Mouse (Mus musculus) large intestine, adult 2 months (tissue): ENCODE data around the gene Gm11639. TPM values are rescaled to one million over a fixed set of nuclear protein-coding genes. Genes with fewer than 3 reads are reported as not detected.
A peak's percentile ranks its signal among the peaks of the same experiment; 100 is the strongest.
"Not testable (repeated sequence)": the region's sequence is repeated elsewhere in the genome, so short reads cannot be mapped to it uniquely, and the experiment has no call there.

Experiments
- DNase-seq: peaks from one replicate; pipeline ENCODE4 v3.0.0-alpha.2; 2012; ENCODE audit warnings: low read depth, low spot score
- WGBS: fragments of 180-500 bp; shearing (Covaris S2); methylation state at CpG from one replicate; pipeline ENCODE4 v1.1.7; 2018; 5-methylcytosine and 5-hydroxymethylcytosine counted together
- polyA plus RNA-seq: library from polyadenylated mRNA; depleted of rRNA; stranded (reverse); fragments of >200 nt; gene quantifications from 2 replicates; pipeline ENCODE4 v1.2.3, GENCODE M21; 2012

Gene Gm11639
- polyA plus RNA-seq, 1 experiment: not detected

- DNase-seq: no peak
- 75% methylated on average over 6 of the region's 6 CpGs for WGBS
Observed at GRCm38 (mm10) chr11:105030229-105030628, 344.7 kb downstream of the Gm11639 start.

- 53% methylated on average over 2 of the region's 2 CpGs for WGBS
Observed at GRCm38 (mm10) chr11:105031103-105031502, 345.6 kb downstream of the Gm11639 start.

GRCm38 (mm10) chr11:105035081-105035480 is 349.6 kb downstream of the Gm11639 start:
- 85% methylated on average over 1 of the region's 1 CpGs for WGBS
- no peak for DNase-seq

More at GRCm38 (mm10) chr11:105031103-105031502, 345.6 kb downstream of the Gm11639 start:
- DNase-seq: no peak

- no peak for DNase-seq
- whole genome bisulfite sequencing: 86% methylated on average over 5 of the region's 5 CpGs
Observed at GRCm38 (mm10) chr11:105063292-105063691, 377.8 kb downstream of the Gm11639 start, which contains the start of gene Efcab3. Efcab3 (plus strand) TSS chr11:105063592.

GRCm38 (mm10) chr11:105112448-105112847 is 426.9 kb downstream of the Gm11639 start:
- not testable (repeated sequence) for DNase-seq
- WGBS: 74% methylated on average over 22 of the region's 22 CpGs

- WGBS: 88% methylated on average over 7 of the region's 7 CpGs
Observed at GRCm38 (mm10) chr11:105117814-105118213, 432.3 kb downstream of the Gm11639 start.

GRCm38 (mm10) chr11:105120551-105121061 is 435.1 kb downstream of the Gm11639 start:
- WGBS: 27% methylated on average over 4 of the region's 4 CpGs
- no peak for DNase-seq

More at GRCm38 (mm10) chr11:105117814-105118213, 432.3 kb downstream of the Gm11639 start:
- no peak for DNase-seq

GRCm38 (mm10) chr11:105121792-105122191 is 436.3 kb downstream of the Gm11639 start:
- 70% methylated on average over 5 of the region's 5 CpGs for WGBS
- not testable (repeated sequence) for DNase-seq

GRCm38 (mm10) chr11:105123986-105124385 is 438.5 kb downstream of the Gm11639 start:
- 5% methylated on average over 9 of the region's 9 CpGs for WGBS
- peak; percentile 28 for DNase-seq

- peak; percentile 58 for DNase-seq
- 2% methylated on average over 37 of the region's 38 CpGs for WGBS
Observed at GRCm38 (mm10) chr11:105125735-105126519, 440.4 kb downstream of the Gm11639 start, which contains the start of gene Mettl2. Mettl2 (plus strand) TSS chr11:105126425.

GRCm38 (mm10) chr11:105126520-105127029 is 441.1 kb downstream of the Gm11639 start:
- no peak for DNase-seq
- WGBS: under 1% methylated on average over 49 of the region's 49 CpGs

- no peak for DNase-seq
- WGBS: 87% methylated on average over 7 of the region's 7 CpGs
Observed at GRCm38 (mm10) chr11:105135692-105136091, 450.2 kb downstream of the Gm11639 start.

- DNase-seq: not testable (repeated sequence)
- 94% methylated on average over 2 of the region's 2 CpGs for WGBS
Observed at GRCm38 (mm10) chr11:105137255-105137654, 451.7 kb downstream of the Gm11639 start.

GRCm38 (mm10) chr11:105140512-105140911 is 455.0 kb downstream of the Gm11639 start:
- WGBS: 97% methylated on average over 7 of the region's 8 CpGs

GRCm38 (mm10) chr11:105141115-105141514 is 455.6 kb downstream of the Gm11639 start:
- no peak for DNase-seq
- 93% methylated on average over 5 of the region's 5 CpGs for WGBS

More at GRCm38 (mm10) chr11:105140512-105140911, 455.0 kb downstream of the Gm11639 start:
- DNase-seq: not testable (repeated sequence)

- DNase-seq: no peak
Observed at GRCm38 (mm10) chr11:105143564-105143963, 458.1 kb downstream of the Gm11639 start.

- DNase-seq: no peak
- 78% methylated on average over 3 of the region's 3 CpGs for WGBS
Observed at GRCm38 (mm10) chr11:105144084-105144483, 458.6 kb downstream of the Gm11639 start.

- 60% methylated on average over 11 of the region's 11 CpGs for WGBS
- DNase-seq: no peak
Observed at GRCm38 (mm10) chr11:105144508-105145210, 459.2 kb downstream of the Gm11639 start.

- 63% methylated on average over 10 of the region's 10 CpGs for WGBS
- DNase-seq: no peak
Observed at GRCm38 (mm10) chr11:105145211-105145610, 459.7 kb downstream of the Gm11639 start.

GRCm38 (mm10) chr11:105146593-105146992 is 461.1 kb downstream of the Gm11639 start, which contains the start of gene Gm10842:
Gm10842 (plus strand) TSS chr11:105146893.
- DNase-seq: no peak
- WGBS: 75% methylated on average over 3 of the region's 3 CpGs
